Mouse (Mus musculus) limb, embryonic 12.5 days (tissue): ENCODE data around the gene Tmem234. TPM values are rescaled to one million over a fixed set of nuclear protein-coding genes. Genes with fewer than 3 reads are reported as not detected.

ENCODE experiments used
- microRNA-seq: library from miRNA; unstranded; fragments of <30 nt; microRNA quantifications from one replicate; pipeline ENCODE4, GENCODE M21; 2017
- polyA plus RNA-seq: library from polyadenylated mRNA; unstranded; fragments of >200 nt; fragmentation: Nextera tagmentation; extraction: Ambion mirVana; gene quantifications from 2 replicates; pipeline ENCODE4 v1.2.1, GENCODE M21; 2016

Gene Tmem234
- polyA plus RNA-seq, 1 experiment from 2014 or later: 187 TPM

Small RNA genes within 50 kb of the gene (microRNA-seq; reads per million reads assigned to microRNA genes)
- not detected for gene Mir8119

Other genes starting within 250 kb of the Tmem234 start
- gene Zbtb8a, start 222.6 kb upstream of the Tmem234 start, polyA plus RNA-seq: 12.0 and 13.0 TPM in 2 replicates
- gene Zbtb8b, start 159.8 kb upstream of the Tmem234 start, polyA plus RNA-seq: 1.2 and 1.4 TPM in 2 replicates
- gene Bsdc1, start 139.1 kb upstream of the Tmem234 start, polyA plus RNA-seq: 24.6 and 24.9 TPM in 2 replicates
- gene Tssk3, start 109.6 kb upstream of the Tmem234 start, polyA plus RNA-seq: not detected in 2 replicates
- not detected in 2 replicates for gene Fam229a, start 109.5 kb upstream of the Tmem234 start, polyA plus RNA-seq
- 1,451 and 1,538 TPM in 2 replicates for gene Marcksl1, start 87.1 kb upstream of the Tmem234 start, polyA plus RNA-seq
- gene Hdac1, start 58.0 kb upstream of the Tmem234 start, polyA plus RNA-seq: 278 and 292 TPM in 2 replicates
- 12.4 and 17.0 TPM in 2 replicates for gene Lck, start 27.0 kb upstream of the Tmem234 start, polyA plus RNA-seq
- 3.4 and 4.1 TPM in 2 replicates for gene Fam167b, start 22.1 kb upstream of the Tmem234 start, polyA plus RNA-seq
- 259 and 264 TPM in 2 replicates for gene Eif3i, start within 50 bp of the Tmem234 start, polyA plus RNA-seq
- 2.3 and 2.7 TPM in 2 replicates for gene Dcdc2b, start 13.6 kb downstream of the Tmem234 start, polyA plus RNA-seq
- gene Iqcc, start 18.4 kb downstream of the Tmem234 start, polyA plus RNA-seq: 31.8 and 32.5 TPM in 2 replicates
- gene Ccdc28b, start 23.3 kb downstream of the Tmem234 start, polyA plus RNA-seq: 52.0 and 53.6 TPM in 2 replicates
- gene Txlna, start 40.4 kb downstream of the Tmem234 start, polyA plus RNA-seq: 106 and 109 TPM in 2 replicates
- gene Kpna6, start 72.1 kb downstream of the Tmem234 start, polyA plus RNA-seq: 13.9 and 18.0 TPM in 2 replicates
- 15.4 and 16.8 TPM in 2 replicates for gene Tmem39b, start 96.2 kb downstream of the Tmem234 start, polyA plus RNA-seq
- 204 TPM in 2 replicates for gene Khdrbs1, start 141.6 kb downstream of the Tmem234 start, polyA plus RNA-seq
- gene Ptp4a2, start 210.6 kb downstream of the Tmem234 start, polyA plus RNA-seq: 327 and 335 TPM in 2 replicates